In genomic region chr5:113591751-113592230, GRCm38 (mm10) we compare ENCODE assay signal across 9 mouse cellular contexts. TPM values are rescaled to one million over a fixed set of nuclear protein-coding genes. Genes with fewer than 3 reads are reported as not detected.
DNase-seq lines count a peak whose midpoint lies in the region; ATAC-seq and TF ChIP-seq lines count a peak whose summit lies in the region.
"Had no signal": no experiment of that assay in that cellular context is flagged by ENCODE, and none has a peak within 500 bp of the region (broad histone marks: within the 10 kb centered on the region; RNA-seq: fewer than 3 reads in every experiment).

No protein-coding gene starts in this region.

- no peak for TF ChIP-seq CTCF in left cerebral cortex, adult 2 months (IDR thresholded peaks at IDR 0.05)

- no peak overlapping the region for H3K9ac ChIP-seq in neural tube, embryonic 11.5 days (ENCODE audit: low read length)
- H3K9ac ChIP-seq: lung, embryonic 15.5 days had no signal

- peak overlapping the region; percentile 56; the same call in 1 of the 2 replicates for H3K27ac ChIP-seq in neural tube, embryonic 11.5 days (ENCODE audit: low read depth, low read length)
- H3K27ac ChIP-seq in left cerebral cortex, adult 2 months, result peak overlapping the region; percentile 93
- H3K27ac ChIP-seq: lung, embryonic 15.5 days had no signal

- peak; percentile 74 for DNase-seq in neural tube, embryonic 11.5 days (ENCODE audit: low spot score)
- no peak for DNase-seq in neural tube, embryonic 10.5 days (ENCODE audit: extremely low spot score, low spot score)
- peak; percentile 71 to 80 for DNase-seq in left cerebral cortex, adult 2 months (ENCODE audit: extremely low spot score in 1 of 2, low spot score in 2 of 2)
- peak; percentile 51 for DNase-seq in retina, postnatal 1 day
- DNase-seq in kidney, adult 11 months, result no peak
- no peak for DNase-seq in heart, postnatal 10 days
- no peak for DNase-seq in thymus, postnatal 14 days

- H3K27me3 ChIP-seq in neural tube, embryonic 11.5 days (ENCODE audit: control insufficient read depth, insufficient read depth, low read length), result no peaks in the 10 kb centered on the region
- H3K27me3 ChIP-seq: lung, embryonic 15.5 days had no signal

- ATAC-seq in neural tube, embryonic 11.5 days (ENCODE audit: insufficient read depth, low FRiP score, low TSS enrichment), result peak; percentile 85
- ATAC-seq in frontal cortex, adult (ENCODE audit: low TSS enrichment), result peak; percentile 88

- intact Hi-C loops in left cerebral cortex, adult 2 months (cut with DNase I), result loop anchor here (2.0 to 5.0 kb wide), 3 partner anchors 49 to 99 kb away; partner anchors contain the start of gene Wscd2
- intact Hi-C loops in heart, postnatal 10 days (cut with DNase I), result loop anchor here (5.0 kb wide), 1 partner anchor 111 kb away; no protein-coding TSS in a partner anchor

- no peak overlapping the region for H3K4me2 ChIP-seq in neural tube, embryonic 11.5 days (ENCODE audit: low read depth)
- H3K4me2 ChIP-seq: lung, embryonic 15.5 days had no signal

- H3K4me3 ChIP-seq in neural tube, embryonic 11.5 days (ENCODE audit: low read depth, low read length), result no peak overlapping the region
- no peak overlapping the region for H3K4me3 ChIP-seq in left cerebral cortex, adult 2 months
- H3K4me3 ChIP-seq: lung, embryonic 15.5 days had no signal

- 19% methylated on average over 6 of the region's 6 CpGs for WGBS in neural tube, embryonic 11.5 days

- H3K36me3 ChIP-seq in neural tube, embryonic 11.5 days (ENCODE audit: control insufficient read depth, insufficient read depth, low read length), result no peaks in the 10 kb centered on the region
- H3K36me3 ChIP-seq: lung, embryonic 15.5 days had no signal

- no peaks in the 10 kb centered on the region for H3K9me3 ChIP-seq in neural tube, embryonic 11.5 days (ENCODE audit: control insufficient read depth, low read length)
- H3K9me3 ChIP-seq: lung, embryonic 15.5 days had no signal

- peaks cover 10% of the 10 kb centered on the region; the same call in 1 of the 2 replicates for H3K4me1 ChIP-seq in neural tube, embryonic 11.5 days (ENCODE audit: control insufficient read depth, insufficient read depth, low read length)

RNA-seq across cellular contexts. Expression of gene Cmklr1, which starts 58.4 kb away (rescaled TPM):
- polyA plus RNA-seq in neural tube, embryonic 11.5 days (2014; fragmentation: Nextera tagmentation; extraction: Ambion mirVana), result 1.8 and 1.9 TPM in 2 replicates
- total RNA-seq in left cerebral cortex, adult 2 months (2021), result 1 to 10 TPM; 2.9 to 4.7 TPM
- 10 to 100 TPM; 20.8 to 22.5 TPM for total RNA-seq in heart, postnatal 10 days (2021)

Comparison
In these comparisons a context has a peak if more than half of its experiments do, and no peak if none do; other contexts are left out.
1. DNase-seq: peak in neural tube, embryonic 11.5 days (single experiment), left cerebral cortex, adult 2 months (2 of 2) and retina, postnatal 1 day (single experiment); none in neural tube, embryonic 10.5 days (single experiment), kidney, adult 11 months (single experiment), heart, postnatal 10 days (0 of 2) and thymus, postnatal 14 days (single experiment).